Mouse (Mus musculus): ENCODE results near the gene Gse1. TPM values are rescaled to one million over a fixed set of nuclear protein-coding genes. Genes with fewer than 3 reads are reported as not detected.
A peak's percentile ranks its signal among the peaks of the same experiment; 100 is the strongest.

Gse1 gene
- 15.4 and 20.1 TPM in 2 replicates for polyA plus RNA-seq (2015; fragmentation: Nextera tagmentation; extraction: Ambion mirVana)

GRCm38 (mm10) chr8:120227891-120228591 is at the start of gene Gse1:
Gene Gse1 (plus strand): TSS chr8:120228456.
- peak; percentile 69 for ATAC-seq (ENCODE audit: low FRiP score, low read depth)
- peaks cover 5% of the 10 kb centered on the region; the same call in 1 of the 2 replicates for H3K27me3 ChIP-seq
- peak within 1 kb of the TSS; percentile 44 for H3K27ac ChIP-seq (replicated peaks)
- 2% methylated on average over 20 of the region's 52 CpGs for WGBS
- peaks cover 63% of the 10 kb centered on the region for H3K4me1 ChIP-seq (replicated peaks)
- H3K9ac ChIP-seq, result peak within 1 kb of the TSS; percentile 51
- H3K4me2 ChIP-seq, result peak within 1 kb of the TSS; percentile 83
- H3K9me3 ChIP-seq, result no peaks in the 10 kb centered on the region
- no peaks in the 10 kb centered on the region for H3K36me3 ChIP-seq
- peak within 1 kb of the TSS; percentile 58 for H3K4me3 ChIP-seq

GRCm38 (mm10) chr8:120179027-120179431 is 49.2 kb upstream of the Gse1 start:
- Histone ChIP-seq H3K27me3 (no peaks in the 10 kb centered on the region), H3K4me3 (0 out of 2 replicates have a peak overlapping the region, but pooled peaks have one; percentile 8), H3K36me3 (no peaks in the 10 kb centered on the region), H3K9ac (no peak overlapping the region), H3K27ac (replicated peaks) (peak overlapping the region; percentile 54), H3K9me3 (no peaks in the 10 kb centered on the region), H3K4me2 (peak overlapping the region; percentile 51), H3K4me1 (replicated peaks) (peaks cover 44% of the 10 kb centered on the region)
- ATAC-seq (ENCODE audit: low FRiP score, low read depth), result peak; percentile 68
- under 1% methylated on average over 10 of the region's 10 CpGs for WGBS

GRCm38 (mm10) chr8:120180445-120180970 is 47.7 kb upstream of the Gse1 start:
- Histone ChIP-seq H3K9me3 (no peaks in the 10 kb centered on the region), H3K27me3 (no peaks in the 10 kb centered on the region), H3K36me3 (no peaks in the 10 kb centered on the region), H3K4me3 (no peak overlapping the region), H3K9ac (no peak overlapping the region), H3K4me2 (no peak overlapping the region), H3K4me1 (replicated peaks) (peaks cover 56% of the 10 kb centered on the region), H3K27ac (replicated peaks) (no peak overlapping the region)
- no peak for ATAC-seq (ENCODE audit: low FRiP score, low read depth)
- 21% methylated on average over 7 of the region's 7 CpGs for WGBS

- Histone ChIP-seq H3K4me3 (no peak overlapping the region), H3K27ac (replicated peaks) (no peak overlapping the region), H3K27me3 (no peaks in the 10 kb centered on the region), H3K36me3 (no peaks in the 10 kb centered on the region), H3K4me1 (replicated peaks) (peaks cover 60% of the 10 kb centered on the region), H3K4me2 (no peak overlapping the region), H3K9ac (no peak overlapping the region), H3K9me3 (no peaks in the 10 kb centered on the region)
- WGBS, result 87% methylated on average over 5 of the region's 5 CpGs
- ATAC-seq (ENCODE audit: low FRiP score, low read depth), result no peak
These were observed 47.0 kb upstream of the Gse1 start for GRCm38 (mm10) chr8:120181274-120181673.

- ATAC-seq (ENCODE audit: low FRiP score, low read depth), result no peak
- Histone ChIP-seq H3K36me3 (no peaks in the 10 kb centered on the region), H3K4me3 (no peak overlapping the region), H3K4me2 (no peak overlapping the region), H3K27me3 (no peaks in the 10 kb centered on the region), H3K9ac (no peak overlapping the region), H3K27ac (replicated peaks) (no peak overlapping the region), H3K9me3 (no peaks in the 10 kb centered on the region), H3K4me1 (replicated peaks) (peaks cover 58% of the 10 kb centered on the region)
- WGBS, result 74% methylated on average over 4 of the region's 4 CpGs
These were observed 46.3 kb upstream of the Gse1 start for GRCm38 (mm10) chr8:120181861-120182414.

- Histone ChIP-seq H3K9ac (no peak overlapping the region), H3K9me3 (no peaks in the 10 kb centered on the region), H3K36me3 (no peaks in the 10 kb centered on the region), H3K27ac (replicated peaks) (no peak overlapping the region), H3K4me1 (replicated peaks) (peaks cover 35% of the 10 kb centered on the region), H3K27me3 (no peaks in the 10 kb centered on the region), H3K4me3 (no peak overlapping the region), H3K4me2 (no peak overlapping the region)
- no peak for ATAC-seq (ENCODE audit: low FRiP score, low read depth)
- 41% methylated on average over 9 of the region's 9 CpGs for WGBS
These were observed 43.9 kb upstream of the Gse1 start for GRCm38 (mm10) chr8:120184366-120184765.

GRCm38 (mm10) chr8:120184850-120185792 is 43.1 kb upstream of the Gse1 start:
- Histone ChIP-seq H3K27ac (replicated peaks) (peak overlapping the region; percentile 35), H3K9ac (no peak overlapping the region), H3K27me3 (no peaks in the 10 kb centered on the region), H3K36me3 (no peaks in the 10 kb centered on the region), H3K4me3 (no peak overlapping the region), H3K9me3 (no peaks in the 10 kb centered on the region), H3K4me1 (replicated peaks) (peaks cover 33% of the 10 kb centered on the region), H3K4me2 (peak overlapping the region; percentile 44)
- WGBS, result 18% methylated on average over 17 of the region's 17 CpGs
- ATAC-seq (ENCODE audit: low FRiP score, low read depth), result peak; percentile 38; the same call in 1 of the 2 replicates

- Histone ChIP-seq H3K4me1 (replicated peaks) (peaks cover 37% of the 10 kb centered on the region), H3K9ac (no peak overlapping the region), H3K36me3 (no peaks in the 10 kb centered on the region), H3K4me3 (no peak overlapping the region), H3K27ac (replicated peaks) (no peak overlapping the region; the same call in 1 of the 2 replicates), H3K9me3 (no peaks in the 10 kb centered on the region), H3K27me3 (no peaks in the 10 kb centered on the region), H3K4me2 (no peak overlapping the region)
- ATAC-seq (ENCODE audit: low FRiP score, low read depth), result no peak
- 47% methylated on average over 8 of the region's 8 CpGs for WGBS
These were observed 41.8 kb upstream of the Gse1 start for GRCm38 (mm10) chr8:120186454-120186853.

GRCm38 (mm10) chr8:120188510-120188909 is 39.7 kb upstream of the Gse1 start:
- Histone ChIP-seq H3K9ac (no peak overlapping the region), H3K4me2 (no peak overlapping the region), H3K4me1 (replicated peaks) (peaks cover 40% of the 10 kb centered on the region), H3K9me3 (no peaks in the 10 kb centered on the region), H3K4me3 (no peak overlapping the region), H3K27me3 (no peaks in the 10 kb centered on the region), H3K27ac (replicated peaks) (no peak overlapping the region), H3K36me3 (no peaks in the 10 kb centered on the region)
- no peak for ATAC-seq (ENCODE audit: low FRiP score, low read depth)
- 81% methylated on average over 6 of the region's 6 CpGs for WGBS

- H3K4me3 ChIP-seq, result no peak overlapping the region
- H3K27ac ChIP-seq (replicated peaks), result no peak overlapping the region
- no peaks in the 10 kb centered on the region for H3K36me3 ChIP-seq
- no peak overlapping the region for H3K9ac ChIP-seq
- no peak for ATAC-seq (ENCODE audit: low FRiP score, low read depth)
- no peaks in the 10 kb centered on the region for H3K9me3 ChIP-seq
- peaks cover 37% of the 10 kb centered on the region for H3K4me1 ChIP-seq (replicated peaks)
- no peak overlapping the region for H3K4me2 ChIP-seq
- WGBS, result 85% methylated on average over 6 of the region's 6 CpGs
- H3K27me3 ChIP-seq, result no peaks in the 10 kb centered on the region
These were observed 38.8 kb upstream of the Gse1 start for GRCm38 (mm10) chr8:120189440-120189839.

- Histone ChIP-seq H3K4me2 (no peak overlapping the region), H3K4me1 (replicated peaks) (peaks cover 31% of the 10 kb centered on the region), H3K4me3 (no peak overlapping the region), H3K9ac (no peak overlapping the region), H3K9me3 (no peaks in the 10 kb centered on the region), H3K27ac (replicated peaks) (peak overlapping the region; percentile 59), H3K36me3 (no peaks in the 10 kb centered on the region), H3K27me3 (no peaks in the 10 kb centered on the region)
- no peak for ATAC-seq (ENCODE audit: low FRiP score, low read depth)
- 78% methylated on average over 17 of the region's 17 CpGs for WGBS
These were observed 38.0 kb upstream of the Gse1 start for GRCm38 (mm10) chr8:120190107-120190809.
